In the genomic region with DNA sequence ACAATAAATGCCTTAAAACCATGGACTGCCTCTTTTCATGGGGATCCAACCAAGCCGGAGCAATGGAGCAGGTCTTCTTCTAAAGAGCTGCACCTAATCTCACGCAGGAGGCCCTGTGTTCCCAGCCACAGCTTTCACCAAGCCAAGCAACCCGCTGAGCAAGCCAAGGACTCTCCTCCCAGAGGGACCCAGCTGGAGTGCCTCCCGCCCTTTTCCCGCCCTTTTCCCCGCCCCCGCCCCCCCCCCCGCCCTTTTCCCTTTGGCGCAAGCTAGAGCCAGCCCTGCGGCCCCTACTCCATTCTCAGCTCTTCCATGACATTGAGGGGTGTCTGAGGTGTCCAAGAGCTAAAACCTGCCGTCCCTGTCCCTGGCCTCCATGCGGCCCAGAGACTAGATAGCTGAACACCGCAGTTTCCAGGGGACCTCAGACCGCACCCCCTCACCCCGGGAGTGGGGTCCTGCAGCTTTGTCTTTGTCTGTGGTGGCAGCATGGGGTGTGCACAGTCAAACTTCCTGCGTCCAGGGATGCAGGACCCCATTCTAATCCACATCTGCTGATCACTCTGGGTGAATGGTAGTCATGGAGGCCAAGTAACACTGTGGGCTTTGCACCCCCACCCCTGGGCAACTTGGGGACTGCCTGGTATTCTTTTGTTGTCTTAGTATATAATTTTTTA, we compare ENCODE assay signal across 8 mouse cellular contexts. TPM values are rescaled to one million over a fixed set of nuclear protein-coding genes. Genes with fewer than 3 reads are reported as not detected.
DNase-seq lines count a peak whose midpoint lies in the region; ATAC-seq lines count a peak whose summit lies in the region.

No protein-coding gene starts in this region.

- peak; percentile 46 to 56 for DNase-seq in heart, adult 18-20 months
- DNase-seq in heart, postnatal 25 days (ENCODE audit: low spot score): no peak
- DNase-seq in forebrain, embryonic 14.5 days (ENCODE audit: low spot score): no peak
- DNase-seq in frontal cortex, postnatal 10 days (ENCODE audit: low spot score in 2 of 2): no peak
- no peak for DNase-seq in cerebellum, postnatal 25 days
- no peak for DNase-seq in ovary, postnatal 10 days (ENCODE audit: low spot score)

- H3K4me1 ChIP-seq in forebrain, embryonic 14.5 days (ENCODE audit: control insufficient read depth, insufficient read depth, low read length): no peaks in the 10 kb centered on the region
- H3K4me1 ChIP-seq in intestine, embryonic 16.5 days (ENCODE audit: control insufficient read depth, insufficient read depth, low read length): peaks cover 5% of the 10 kb centered on the region; the same call in 1 of the 2 replicates
- H3K4me1 ChIP-seq in midbrain, embryonic 13.5 days (replicated peaks): peaks cover 4% of the 10 kb centered on the region; the same call in 1 of the 2 replicates

- no peaks in the 10 kb centered on the region for H3K36me3 ChIP-seq in forebrain, embryonic 14.5 days (ENCODE audit: control insufficient read depth, insufficient read depth, low read length)
- no peaks in the 10 kb centered on the region for H3K36me3 ChIP-seq in intestine, embryonic 16.5 days (ENCODE audit: control insufficient read depth, insufficient read depth, low read length)
- no peaks in the 10 kb centered on the region for H3K36me3 ChIP-seq in midbrain, embryonic 13.5 days

- no peaks in the 10 kb centered on the region; the same call in 1 of the 2 replicates for H3K9me3 ChIP-seq in forebrain, embryonic 14.5 days (replicated peaks; ENCODE audit: control insufficient read depth, low read length)
- H3K9me3 ChIP-seq in intestine, embryonic 16.5 days (ENCODE audit: control insufficient read depth, low read length): peaks cover 8% of the 10 kb centered on the region; the same call in 1 of the 2 replicates
- H3K9me3 ChIP-seq in midbrain, embryonic 13.5 days: no peaks in the 10 kb centered on the region

- no peak for ATAC-seq in forebrain, embryonic 14.5 days
- peak; percentile 85 for ATAC-seq in intestine, embryonic 16.5 days
- no peak for ATAC-seq in midbrain, embryonic 13.5 days

- no peaks in the 10 kb centered on the region for H3K27me3 ChIP-seq in forebrain, embryonic 14.5 days (replicated peaks; ENCODE audit: control insufficient read depth, insufficient read depth, low read length)
- H3K27me3 ChIP-seq in intestine, embryonic 16.5 days (replicated peaks; ENCODE audit: control insufficient read depth, insufficient read depth, low read length): no peaks in the 10 kb centered on the region
- H3K27me3 ChIP-seq in midbrain, embryonic 13.5 days: no peaks in the 10 kb centered on the region

- no peak overlapping the region for H3K27ac ChIP-seq in forebrain, embryonic 14.5 days (ENCODE audit: low read depth, low read length)
- H3K27ac ChIP-seq in intestine, embryonic 16.5 days (ENCODE audit: low read length): no peak overlapping the region
- H3K27ac ChIP-seq in midbrain, embryonic 13.5 days: no peak overlapping the region

- WGBS in forebrain, embryonic 14.5 days: 7% methylated on average over 14 of the region's 16 CpGs
- 27% methylated on average over 12 of the region's 16 CpGs for WGBS in intestine, embryonic 16.5 days
- WGBS in midbrain, embryonic 13.5 days: 13% methylated on average over 13 of the region's 16 CpGs

- H3K9ac ChIP-seq in forebrain, embryonic 14.5 days (ENCODE audit: low read length): no peak overlapping the region
- peak overlapping the region; percentile 12; the same call in 1 of the 2 replicates for H3K9ac ChIP-seq in intestine, embryonic 16.5 days (ENCODE audit: low read depth, low read length)
- H3K9ac ChIP-seq in midbrain, embryonic 13.5 days (replicated peaks): no peak overlapping the region

- H3K4me3 ChIP-seq in forebrain, embryonic 14.5 days (ENCODE audit: low read depth, low read length): no peak overlapping the region
- peak overlapping the region; percentile 0; the same call in 1 of the 2 replicates for H3K4me3 ChIP-seq in intestine, embryonic 16.5 days (ENCODE audit: low read length)
- H3K4me3 ChIP-seq in midbrain, embryonic 13.5 days (replicated peaks): no peak overlapping the region

- peak overlapping the region; percentile 17; the same call in 1 of the 2 replicates for H3K4me2 ChIP-seq in forebrain, embryonic 14.5 days (ENCODE audit: low read length)
- peak overlapping the region; percentile 11; the same call in 1 of the 2 replicates for H3K4me2 ChIP-seq in intestine, embryonic 16.5 days (ENCODE audit: low read depth, low read length)
- peak overlapping the region; percentile 15; the same call in 1 of the 2 replicates for H3K4me2 ChIP-seq in midbrain, embryonic 13.5 days (replicated peaks)

- intact Hi-C loops in heart, postnatal 25 days (cut with DNase I): loop anchor here (5.0 kb wide), 1 partner anchor 34 kb away; the partner anchor contains the start of gene Aldh3a2

RNA-seq across cellular contexts. Expression of gene Aldh3a2, which starts 33.6 kb away (rescaled TPM):
- total RNA-seq in heart, adult 18-20 months (2021): 10 to 100 TPM; 32.0 to 39.0 TPM
- total RNA-seq in heart, postnatal 25 days (2021): 10 to 100 TPM; 30.6 to 35.2 TPM
- 30.2 and 31.8 TPM in 2 replicates for polyA plus RNA-seq in forebrain, embryonic 14.5 days (2014; fragmentation: Nextera tagmentation; extraction: Ambion mirVana)
- 63.7 and 66.0 TPM in 2 replicates for polyA plus RNA-seq in intestine, embryonic 16.5 days (2015; fragmentation: Nextera tagmentation; extraction: Ambion mirVana)
- 21.4 and 23.2 TPM in 2 replicates for polyA plus RNA-seq in midbrain, embryonic 13.5 days (2015; fragmentation: Nextera tagmentation; extraction: Ambion mirVana)

RNA-seq across cellular contexts. Expression of gene Slc47a2, which starts 41.8 kb away (rescaled TPM):
- not detected for total RNA-seq in heart, adult 18-20 months (2021)
- not detected for total RNA-seq in heart, postnatal 25 days (2021)
- not detected in 2 replicates for polyA plus RNA-seq in forebrain, embryonic 14.5 days (2014; fragmentation: Nextera tagmentation; extraction: Ambion mirVana)
- not detected in 2 replicates for polyA plus RNA-seq in intestine, embryonic 16.5 days (2015; fragmentation: Nextera tagmentation; extraction: Ambion mirVana)
- not detected in 2 replicates for polyA plus RNA-seq in midbrain, embryonic 13.5 days (2015; fragmentation: Nextera tagmentation; extraction: Ambion mirVana)

Comparison
In these comparisons a context has a peak if more than half of its experiments do, and no peak if none do; other contexts are left out.
1. DNase-seq: peak in heart, adult 18-20 months (2 of 2); none in heart, postnatal 25 days (single experiment), forebrain, embryonic 14.5 days (single experiment), frontal cortex, postnatal 10 days (0 of 2), cerebellum, postnatal 25 days (0 of 2) and ovary, postnatal 10 days (single experiment).
2. Peak in every context shown above with its lines, with median percentiles within 50 percentile points of each other: H3K4me2 ChIP-seq.